Mouse (Mus musculus): Measurements from ENCODE around the gene Lce3e. TPM values are rescaled to one million over a fixed set of nuclear protein-coding genes. Genes with fewer than 3 reads are reported as not detected.

Lce3e gene
- polyA plus RNA-seq (2015; fragmentation: Illumina TruSeq; extraction: RNeasy Lipid Tissue Mini Kit (QIAGEN cat#74804); ENCODE audit: insufficient read depth, low read depth, low replicate concordance) = not detected

GRCm38 (mm10) chr3:92966761-92967160 lies at the start of gene Lce3e:
Gene Lce3e, plus strand, starts transcription at chr3:92967061.

GRCm38 (mm10) chr3:92926130-92926529 lies 40.7 kb upstream of the Lce3e start, which contains the start of gene Lce3a:
Gene Lce3a, minus strand, starts transcription at chr3:92926230.

GRCm38 (mm10) chr3:92932679-92933078 lies 34.2 kb upstream of the Lce3e start, which contains the start of gene Lce3b:
Gene Lce3b, plus strand, starts transcription at chr3:92932979.

GRCm38 (mm10) chr3:92944186-92944585 lies 22.7 kb upstream of the Lce3e start, which contains the start of gene Lce3c:
Gene Lce3c, plus strand, starts transcription at chr3:92944486.

GRCm38 (mm10) chr3:92957090-92957489 lies 9.8 kb upstream of the Lce3e start, which contains the start of gene Lce3d:
Gene Lce3d, plus strand, starts transcription at chr3:92957390.

GRCm38 (mm10) chr3:92991926-92992325 lies 25.1 kb downstream of the Lce3e start, which contains the start of gene Lce3f:
Gene Lce3f, plus strand, starts transcription at chr3:92992226.

GRCm38 (mm10) chr3:93015460-93016104 lies 48.7 kb downstream of the Lce3e start, which contains the start of gene Crct1:
Gene Crct1, minus strand, starts transcription at chr3:93015687.

Other genes starting within 250 kb of the Lce3e start
- gene Lce1f, start 246.7 kb upstream of the Lce3e start, polyA plus RNA-seq (2015; fragmentation: Illumina TruSeq; extraction: RNeasy Lipid Tissue Mini Kit (QIAGEN cat#74804); ENCODE audit: insufficient read depth, low read depth, low replicate concordance) = not detected
- not detected for gene Gm38119, start 228.0 kb upstream of the Lce3e start, polyA plus RNA-seq (2015; fragmentation: Illumina TruSeq; extraction: RNeasy Lipid Tissue Mini Kit (QIAGEN cat#74804); ENCODE audit: insufficient read depth, low read depth, low replicate concordance)
- not detected for gene Lce1g, start 214.7 kb upstream of the Lce3e start, polyA plus RNA-seq (2015; fragmentation: Illumina TruSeq; extraction: RNeasy Lipid Tissue Mini Kit (QIAGEN cat#74804); ENCODE audit: insufficient read depth, low read depth, low replicate concordance)
- not detected for gene Lce1h, start 202.0 kb upstream of the Lce3e start, polyA plus RNA-seq (2015; fragmentation: Illumina TruSeq; extraction: RNeasy Lipid Tissue Mini Kit (QIAGEN cat#74804); ENCODE audit: insufficient read depth, low read depth, low replicate concordance)
- not detected for gene Lce1i, start 188.2 kb upstream of the Lce3e start, polyA plus RNA-seq (2015; fragmentation: Illumina TruSeq; extraction: RNeasy Lipid Tissue Mini Kit (QIAGEN cat#74804); ENCODE audit: insufficient read depth, low read depth, low replicate concordance)
- not detected for gene Lce1j, start 176.5 kb upstream of the Lce3e start, polyA plus RNA-seq (2015; fragmentation: Illumina TruSeq; extraction: RNeasy Lipid Tissue Mini Kit (QIAGEN cat#74804); ENCODE audit: insufficient read depth, low read depth, low replicate concordance)
- not detected for gene Lce1k, start 159.2 kb upstream of the Lce3e start, polyA plus RNA-seq (2015; fragmentation: Illumina TruSeq; extraction: RNeasy Lipid Tissue Mini Kit (QIAGEN cat#74804); ENCODE audit: insufficient read depth, low read depth, low replicate concordance)
- gene Kprp, start 139.8 kb upstream of the Lce3e start, polyA plus RNA-seq (2015; fragmentation: Illumina TruSeq; extraction: RNeasy Lipid Tissue Mini Kit (QIAGEN cat#74804); ENCODE audit: insufficient read depth, low read depth, low replicate concordance) = not detected
- not detected for gene Lce1l, start 115.8 kb upstream of the Lce3e start, polyA plus RNA-seq (2015; fragmentation: Illumina TruSeq; extraction: RNeasy Lipid Tissue Mini Kit (QIAGEN cat#74804); ENCODE audit: insufficient read depth, low read depth, low replicate concordance)
- not detected for gene 2310050C09Rik, start 96.8 kb upstream of the Lce3e start, polyA plus RNA-seq (2015; fragmentation: Illumina TruSeq; extraction: RNeasy Lipid Tissue Mini Kit (QIAGEN cat#74804); ENCODE audit: insufficient read depth, low read depth, low replicate concordance)
- gene Lce3a, start 40.8 kb upstream of the Lce3e start, polyA plus RNA-seq (2015; fragmentation: Illumina TruSeq; extraction: RNeasy Lipid Tissue Mini Kit (QIAGEN cat#74804); ENCODE audit: insufficient read depth, low read depth, low replicate concordance) = not detected
- gene Lce3b, start 34.1 kb upstream of the Lce3e start, polyA plus RNA-seq (2015; fragmentation: Illumina TruSeq; extraction: RNeasy Lipid Tissue Mini Kit (QIAGEN cat#74804); ENCODE audit: insufficient read depth, low read depth, low replicate concordance) = not detected
- gene Lce3c, start 22.6 kb upstream of the Lce3e start, polyA plus RNA-seq (2015; fragmentation: Illumina TruSeq; extraction: RNeasy Lipid Tissue Mini Kit (QIAGEN cat#74804); ENCODE audit: insufficient read depth, low read depth, low replicate concordance) = not detected
- not detected for gene Lce3d, start 9.7 kb upstream of the Lce3e start, polyA plus RNA-seq (2015; fragmentation: Illumina TruSeq; extraction: RNeasy Lipid Tissue Mini Kit (QIAGEN cat#74804); ENCODE audit: insufficient read depth, low read depth, low replicate concordance)
- gene Lce3f, start 25.2 kb downstream of the Lce3e start, polyA plus RNA-seq (2015; fragmentation: Illumina TruSeq; extraction: RNeasy Lipid Tissue Mini Kit (QIAGEN cat#74804); ENCODE audit: insufficient read depth, low read depth, low replicate concordance) = not detected
- gene Crct1, start 48.6 kb downstream of the Lce3e start, polyA plus RNA-seq (2015; fragmentation: Illumina TruSeq; extraction: RNeasy Lipid Tissue Mini Kit (QIAGEN cat#74804); ENCODE audit: insufficient read depth, low read depth, low replicate concordance) = not detected
- gene Lce1m, start 52.0 kb downstream of the Lce3e start, polyA plus RNA-seq (2015; fragmentation: Illumina TruSeq; extraction: RNeasy Lipid Tissue Mini Kit (QIAGEN cat#74804); ENCODE audit: insufficient read depth, low read depth, low replicate concordance) = not detected
- not detected for gene Gm4858, start 101.8 kb downstream of the Lce3e start, polyA plus RNA-seq (2015; fragmentation: Illumina TruSeq; extraction: RNeasy Lipid Tissue Mini Kit (QIAGEN cat#74804); ENCODE audit: insufficient read depth, low read depth, low replicate concordance)
- gene Crnn, start 177.7 kb downstream of the Lce3e start, polyA plus RNA-seq (2015; fragmentation: Illumina TruSeq; extraction: RNeasy Lipid Tissue Mini Kit (QIAGEN cat#74804); ENCODE audit: insufficient read depth, low read depth, low replicate concordance) = not detected
- gene Flg2, start 230.2 kb downstream of the Lce3e start, polyA plus RNA-seq (2015; fragmentation: Illumina TruSeq; extraction: RNeasy Lipid Tissue Mini Kit (QIAGEN cat#74804); ENCODE audit: insufficient read depth, low read depth, low replicate concordance) = not detected